Mouse (Mus musculus): ENCODE results near the gene Phactr2.

DNA sequence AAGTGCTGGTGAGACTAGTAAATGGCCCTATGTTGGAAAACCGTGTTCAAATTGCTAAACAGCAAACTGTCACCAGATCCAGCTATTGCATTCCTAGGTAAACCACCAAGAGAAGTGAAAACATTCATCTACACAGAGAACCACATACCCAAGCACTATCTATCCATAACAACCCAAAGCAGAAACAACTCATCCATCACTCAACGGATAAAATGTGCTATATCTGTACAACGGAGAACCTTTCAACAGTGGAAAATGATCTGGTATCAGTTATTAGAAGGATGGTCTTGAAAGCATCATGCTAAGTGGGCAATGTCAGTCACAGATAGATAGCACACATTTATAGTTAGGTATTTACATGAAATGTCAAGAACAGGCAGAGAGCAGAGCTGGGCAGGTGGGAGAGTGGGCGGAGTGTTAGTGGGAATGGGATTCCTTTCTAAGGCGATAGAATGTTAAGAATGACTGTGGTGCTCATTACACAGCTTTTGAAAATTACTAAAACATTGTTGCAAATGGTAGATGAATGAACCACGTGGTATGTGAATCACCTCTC, 193.8 kb downstream of the Phactr2 start:
- TF ChIP-seq CTCF (IDR thresholded peaks at IDR 0.05; ENCODE audit: extremely low read depth, insufficient read depth, insufficient read length, insufficient replicate concordance) (no peak), POLR2A (IDR thresholded peaks at IDR 0.05; ENCODE audit: low read depth, low read length) (no peak)
